Mouse (Mus musculus) gastrocnemius, postnatal 14 days (tissue): ENCODE results near the gene Flywch1. TPM values are rescaled to one million over a fixed set of nuclear protein-coding genes. Genes with fewer than 3 reads are reported as not detected.
A peak's percentile ranks its signal among the peaks of the same experiment; 100 is the strongest.

ENCODE experiments used
- DNase-seq: peaks from one replicate; pipeline ENCODE4 v3.0.0; 2021; ENCODE audit warnings: mixed read lengths
- intact Hi-C: fragments of 180-260 bp; cut with DNase I; formaldehyde crosslinking; loops from one replicate; pipeline ENCODE4 v1.15.1; 2025; ENCODE audit warnings: low total_unique reads
- total RNA-seq, 2 experiments: library from RNA; stranded (reverse); gene quantifications; 2 replicates each; pipeline ENCODE4 v1.2.3; 2021

Gene Flywch1
- total RNA-seq, 2 experiments from 2014 or later: 35.6 to 35.8 TPM

- intact Hi-C loops: no loop called here
- no peak for DNase-seq
Measured at GRCm38 (mm10) chr17:23747471-23747870, 23.9 kb downstream of the Flywch1 start.

GRCm38 (mm10) chr17:23746767-23747166 lies 24.6 kb downstream of the Flywch1 start:
- no peak for DNase-seq
- intact Hi-C loops: no loop called here

GRCm38 (mm10) chr17:23746311-23746710 lies 25.1 kb downstream of the Flywch1 start:
- intact Hi-C loops: no loop called here
- no peak for DNase-seq

- DNase-seq: no peak
- intact Hi-C loops: no loop called here
Measured at GRCm38 (mm10) chr17:23745301-23746251, 25.8 kb downstream of the Flywch1 start, which contains the start of gene Kremen2. Gene Kremen2, minus strand, starts transcription at chr17:23745833.

- intact Hi-C loops: no loop called here
- no peak for DNase-seq
Measured at GRCm38 (mm10) chr17:23744651-23745050, 26.8 kb downstream of the Flywch1 start.

GRCm38 (mm10) chr17:23744076-23744475 lies 27.3 kb downstream of the Flywch1 start:
- DNase-seq: no peak
- intact Hi-C loops: no loop called here

GRCm38 (mm10) chr17:23742941-23743340 lies 28.5 kb downstream of the Flywch1 start:
- no peak for DNase-seq
- intact Hi-C loops: no loop called here

GRCm38 (mm10) chr17:23742210-23742793 lies 29.1 kb downstream of the Flywch1 start:
- intact Hi-C loops: no loop called here

GRCm38 (mm10) chr17:23741359-23742209 lies 29.8 kb downstream of the Flywch1 start:
- DNase-seq: no peak
- intact Hi-C loops: no loop called here

More at GRCm38 (mm10) chr17:23742210-23742793, 29.1 kb downstream of the Flywch1 start:
- no peak for DNase-seq

GRCm38 (mm10) chr17:23740598-23741021 lies 30.8 kb downstream of the Flywch1 start, which contains the start of gene Paqr4:
Gene Paqr4, minus strand, starts transcription at chr17:23740867.
- intact Hi-C loops: no loop called here
- DNase-seq: no peak

GRCm38 (mm10) chr17:23740136-23740584 lies 31.2 kb downstream of the Flywch1 start:
- intact Hi-C loops: no loop called here
- peak; percentile 89 for DNase-seq

GRCm38 (mm10) chr17:23739202-23740135 lies 31.9 kb downstream of the Flywch1 start:
- intact Hi-C loops: no loop called here
- no peak for DNase-seq

GRCm38 (mm10) chr17:23738836-23739201 lies 32.6 kb downstream of the Flywch1 start:
- intact Hi-C loops: no loop called here
- no peak for DNase-seq

GRCm38 (mm10) chr17:23737493-23738445 lies 33.6 kb downstream of the Flywch1 start:
- intact Hi-C loops: no loop called here

GRCm38 (mm10) chr17:23734341-23734740 lies 37.1 kb downstream of the Flywch1 start:
- no peak for DNase-seq

More at GRCm38 (mm10) chr17:23737493-23738445, 33.6 kb downstream of the Flywch1 start:
- DNase-seq: no peak

GRCm38 (mm10) chr17:23730441-23730840 lies 41.0 kb downstream of the Flywch1 start:
- DNase-seq: no peak
- intact Hi-C loops: no loop called here

More at GRCm38 (mm10) chr17:23734341-23734740, 37.1 kb downstream of the Flywch1 start:
- intact Hi-C loops: no loop called here

- intact Hi-C loops: no loop called here
- DNase-seq: peak; percentile 89
Measured at GRCm38 (mm10) chr17:23726758-23727142, 44.7 kb downstream of the Flywch1 start.
